Mouse (Mus musculus) stomach, embryonic 16.5 days (tissue): ENCODE data around the gene Tfap2c. TPM values are rescaled to one million over a fixed set of nuclear protein-coding genes. Genes with fewer than 3 reads are reported as not detected.
A peak's percentile ranks its signal among the peaks of the same experiment; 100 is the strongest.

ENCODE experiments used
- ATAC-seq: fragments of 200-750 bp; cut with Nextera tagmentation; 2 replicates; pipeline ENCODE4 v1.8.0; 2017; ENCODE audit warnings: moderate number of reproducible peaks, moderate TSS enrichment; ENCODE audit not compliant: insufficient read depth, low FRiP score
- H3K27ac ChIP-seq: fragments of 300-500 bp; sonication (generic); 2 replicates; pipeline ENCODE4 v1.5.1; 2014; ENCODE audit warnings: low read length
- H3K27me3 ChIP-seq: fragments of 300-500 bp; sonication (generic); 2 replicates; pipeline ENCODE4 v1.6.1; 2014; ENCODE audit warnings: low read length, control low read depth, mixed read lengths; ENCODE audit not compliant: control insufficient read depth, insufficient read depth
- H3K36me3 ChIP-seq: fragments of 300-500 bp; sonication (generic); 2 replicates; pipeline ENCODE4 v1.6.1; 2014; ENCODE audit warnings: low read length; ENCODE audit not compliant: control insufficient read depth, insufficient read depth
- H3K4me1 ChIP-seq: fragments of 300-500 bp; sonication (generic); 2 replicates; pipeline ENCODE4 v1.6.1; 2014; ENCODE audit warnings: low read length, control low read depth, mixed read lengths; ENCODE audit not compliant: control insufficient read depth, insufficient read depth
- H3K4me2 ChIP-seq: fragments of 300-500 bp; sonication (generic); 2 replicates; pipeline ENCODE4 v1.6.1; 2014; ENCODE audit warnings: low read depth, low read length, mixed read lengths
- H3K4me3 ChIP-seq: fragments of 300-500 bp; sonication (generic); replicated peaks from 2 replicates; pipeline ENCODE4 v1.5.1; 2014; ENCODE audit warnings: mild to moderate bottlenecking, low read length
- H3K9ac ChIP-seq: fragments of 300-500 bp; sonication (generic); 2 replicates; pipeline ENCODE4 v1.6.1; 2014; ENCODE audit warnings: low read length
- H3K9me3 ChIP-seq: fragments of 300-500 bp; sonication (generic); replicated peaks from 2 replicates; pipeline ENCODE4 v1.6.1; 2016; ENCODE audit warnings: low read length, control low read depth; ENCODE audit not compliant: control insufficient read depth
- WGBS: fragments of 180-500 bp; shearing (Covaris S2); extraction: QIAGEN DNeasy Blood & Tissue Kit; methylation state at CpG from one replicate; pipeline ENCODE4 v1.1.7; 2014; 5-methylcytosine and 5-hydroxymethylcytosine counted together
- polyA plus RNA-seq: library from polyadenylated mRNA; unstranded; fragments of >200 nt; fragmentation: Nextera tagmentation; extraction: Ambion mirVana; gene quantifications from 2 replicates; pipeline ENCODE4 v1.2.1, GENCODE M21; 2015

Gene Tfap2c
- polyA plus RNA-seq: 7.6 and 8.4 TPM in 2 replicates

DNA sequence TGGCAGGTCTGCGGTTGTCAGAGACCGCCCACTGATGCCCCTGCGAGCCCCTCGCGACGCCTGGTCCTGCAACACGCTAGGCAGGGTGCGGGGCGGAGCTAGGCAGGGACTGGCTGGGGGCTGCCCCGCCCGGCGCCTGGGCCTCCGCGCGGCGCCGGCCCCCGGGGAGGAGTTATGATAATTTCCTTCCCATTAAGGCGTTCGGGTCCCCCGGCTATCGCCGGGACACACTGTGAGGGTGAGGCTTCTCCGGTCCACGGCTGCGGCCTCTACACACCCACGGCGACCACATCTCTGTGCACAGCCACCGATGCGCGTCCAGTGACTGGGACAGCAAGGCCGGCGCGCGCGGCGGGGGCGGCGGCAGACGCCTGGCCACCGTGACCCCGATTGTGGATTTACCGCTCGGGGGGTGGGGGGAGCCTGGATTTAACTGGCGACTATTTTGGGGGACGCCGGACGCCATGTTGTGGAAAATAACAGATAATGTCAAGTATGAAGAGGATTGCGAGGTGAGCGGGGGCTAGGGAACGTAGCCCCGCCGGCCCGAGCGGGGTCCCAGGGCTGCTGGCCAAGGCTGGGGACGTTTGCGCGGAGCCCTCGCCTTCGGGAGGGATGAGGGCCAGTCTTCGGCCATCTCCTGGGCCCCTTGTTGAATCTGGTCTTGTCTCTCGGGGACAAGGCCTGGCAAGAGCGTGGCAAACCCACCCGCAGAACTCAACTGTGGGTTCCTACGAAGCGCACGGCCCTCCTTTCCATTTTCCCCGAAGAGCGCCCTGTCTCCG, at the start of gene Tfap2c:
Gene Tfap2c, plus strand, starts transcription at position 223 of the 785 bp plus-strand sequence.
- Histone ChIP-seq H3K36me3 (no peaks in the 10 kb centered on the region), H3K4me3 (peak within 1 kb of the TSS; percentile 45), H3K9ac (peak within 1 kb of the TSS; percentile 64), H3K9me3 (no peaks in the 10 kb centered on the region), H3K4me1 (peaks cover 8% of the 10 kb centered on the region; the same call in 1 of the 2 replicates), H3K4me2 (peak within 1 kb of the TSS; percentile 54), H3K27ac (peak within 1 kb of the TSS; percentile 17), H3K27me3 (peaks cover 96% of the 10 kb centered on the region)
- WGBS: under 1% methylated on average over 70 of the region's 70 CpGs
- peak; percentile 69 for ATAC-seq

DNA sequence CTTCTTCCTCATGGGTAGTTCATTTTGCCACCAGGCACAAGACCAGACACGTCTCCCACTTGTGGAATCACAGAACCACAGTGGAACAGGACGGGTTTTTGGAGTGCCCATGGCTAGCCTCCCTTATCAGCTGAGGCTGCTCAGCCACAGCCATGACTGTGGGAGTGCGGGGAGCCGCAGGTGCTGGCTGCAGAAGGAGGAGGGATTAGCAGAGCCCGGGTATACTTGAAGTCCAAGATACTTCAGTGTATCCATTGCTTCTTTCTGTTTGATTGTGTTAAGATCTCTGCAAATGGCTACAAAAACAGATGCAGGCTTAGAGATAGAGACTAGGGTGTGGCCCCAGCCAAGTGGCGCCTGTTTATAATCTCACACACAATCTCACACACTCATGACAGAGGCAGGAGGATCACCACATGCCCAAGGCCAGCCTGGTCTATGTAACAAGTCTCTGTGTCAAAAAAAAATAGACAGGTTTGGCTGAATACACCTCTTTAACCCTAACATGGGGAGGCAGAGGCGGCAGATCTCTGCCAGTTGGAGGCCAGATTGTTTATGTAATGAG, 48.6 kb upstream of the Tfap2c start:
- no peak overlapping the region for H3K27ac ChIP-seq
- no peak overlapping the region for H3K4me2 ChIP-seq
- H3K36me3 ChIP-seq: no peaks in the 10 kb centered on the region
- no peaks in the 10 kb centered on the region for H3K9me3 ChIP-seq
- no peaks in the 10 kb centered on the region for H3K27me3 ChIP-seq
- no peak overlapping the region for H3K4me3 ChIP-seq
- no peak overlapping the region for H3K9ac ChIP-seq
- no peak for ATAC-seq
- H3K4me1 ChIP-seq: no peaks in the 10 kb centered on the region
- WGBS: 31% methylated on average over 7 of the region's 7 CpGs

DNA sequence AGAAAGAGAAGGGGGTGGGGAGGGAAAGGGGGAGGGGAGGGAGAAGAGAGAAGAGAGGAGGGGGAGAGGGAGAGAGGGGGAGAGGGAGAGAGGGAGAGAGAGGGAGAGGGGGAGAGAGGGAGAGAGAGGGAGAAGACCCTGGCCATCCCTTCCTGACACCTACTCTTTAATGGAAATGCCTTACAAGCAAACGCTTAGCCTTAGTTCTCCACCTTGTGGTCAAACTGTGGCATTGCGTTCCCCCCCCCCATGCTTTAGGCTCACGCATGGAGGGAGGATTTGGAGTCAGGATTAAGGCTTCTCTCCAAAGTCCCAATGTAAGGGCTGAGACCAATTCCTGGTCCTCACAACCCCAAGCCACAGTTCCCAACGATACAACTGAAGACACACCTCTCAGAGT, 48.1 kb upstream of the Tfap2c start:
- no peak for ATAC-seq
- no peak overlapping the region for H3K4me3 ChIP-seq
- 7% methylated on average over 4 of the region's 4 CpGs for WGBS

DNA sequence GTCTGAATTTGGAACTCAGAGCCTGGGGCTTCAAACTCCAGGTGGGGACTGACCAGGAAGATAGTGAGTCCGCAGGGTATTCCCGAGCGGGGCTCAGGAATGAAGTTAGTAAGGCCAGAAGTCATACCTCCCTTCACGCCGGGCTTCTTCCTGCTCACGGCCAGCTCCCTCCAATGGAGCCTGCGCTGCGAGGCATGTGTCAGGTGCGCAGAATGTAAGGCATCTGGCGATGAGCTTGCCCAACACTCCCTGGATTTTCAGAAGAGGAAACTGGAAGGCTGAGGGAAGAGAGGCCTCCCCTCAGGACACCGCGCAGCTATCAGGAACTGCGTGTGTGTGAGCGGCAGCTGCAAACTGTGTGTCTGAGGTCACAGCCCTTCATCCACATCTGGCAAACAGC, 47.2 kb upstream of the Tfap2c start:
- no peak for ATAC-seq
- Histone ChIP-seq H3K4me3 (no peak overlapping the region), H3K9me3 (no peaks in the 10 kb centered on the region), H3K4me2 (no peak overlapping the region), H3K27me3 (no peaks in the 10 kb centered on the region), H3K27ac (no peak overlapping the region), H3K36me3 (no peaks in the 10 kb centered on the region), H3K4me1 (no peaks in the 10 kb centered on the region), H3K9ac (no peak overlapping the region)
- 59% methylated on average over 14 of the region's 14 CpGs for WGBS

More for the DNA sequence above, 48.1 kb upstream of the Tfap2c start:
- H3K27ac ChIP-seq: no peak overlapping the region
- H3K9me3 ChIP-seq: no peaks in the 10 kb centered on the region
- no peaks in the 10 kb centered on the region for H3K27me3 ChIP-seq
- no peak overlapping the region for H3K9ac ChIP-seq
- no peak overlapping the region for H3K4me2 ChIP-seq
- no peaks in the 10 kb centered on the region for H3K4me1 ChIP-seq
- no peaks in the 10 kb centered on the region for H3K36me3 ChIP-seq

DNA sequence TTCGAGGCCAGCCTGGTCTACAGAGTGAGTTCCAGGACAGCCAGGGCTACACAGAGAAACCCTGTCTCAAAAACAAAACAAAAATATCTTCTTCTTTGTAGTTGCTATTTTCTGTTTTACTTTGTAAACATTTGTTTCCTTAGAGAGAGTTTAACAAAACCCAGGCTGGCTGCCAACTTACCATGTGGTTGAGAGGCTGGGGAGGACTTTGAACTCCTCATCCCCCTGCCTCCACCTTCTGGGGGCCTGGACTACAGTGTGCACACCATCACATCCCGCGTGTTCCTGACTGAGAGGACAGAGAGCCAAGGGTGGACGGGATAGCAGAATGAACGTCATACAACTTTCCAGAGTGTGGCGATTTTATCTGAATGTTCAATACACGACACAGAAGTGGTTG, 43.3 kb upstream of the Tfap2c start:
- ATAC-seq: no peak
- Histone ChIP-seq H3K27me3 (no peaks in the 10 kb centered on the region), H3K27ac (no peak overlapping the region), H3K36me3 (no peaks in the 10 kb centered on the region), H3K9me3 (no peaks in the 10 kb centered on the region), H3K4me1 (no peaks in the 10 kb centered on the region), H3K4me2 (no peak overlapping the region), H3K4me3 (no peak overlapping the region), H3K9ac (no peak overlapping the region)
- WGBS: 75% methylated on average over 7 of the region's 7 CpGs

DNA sequence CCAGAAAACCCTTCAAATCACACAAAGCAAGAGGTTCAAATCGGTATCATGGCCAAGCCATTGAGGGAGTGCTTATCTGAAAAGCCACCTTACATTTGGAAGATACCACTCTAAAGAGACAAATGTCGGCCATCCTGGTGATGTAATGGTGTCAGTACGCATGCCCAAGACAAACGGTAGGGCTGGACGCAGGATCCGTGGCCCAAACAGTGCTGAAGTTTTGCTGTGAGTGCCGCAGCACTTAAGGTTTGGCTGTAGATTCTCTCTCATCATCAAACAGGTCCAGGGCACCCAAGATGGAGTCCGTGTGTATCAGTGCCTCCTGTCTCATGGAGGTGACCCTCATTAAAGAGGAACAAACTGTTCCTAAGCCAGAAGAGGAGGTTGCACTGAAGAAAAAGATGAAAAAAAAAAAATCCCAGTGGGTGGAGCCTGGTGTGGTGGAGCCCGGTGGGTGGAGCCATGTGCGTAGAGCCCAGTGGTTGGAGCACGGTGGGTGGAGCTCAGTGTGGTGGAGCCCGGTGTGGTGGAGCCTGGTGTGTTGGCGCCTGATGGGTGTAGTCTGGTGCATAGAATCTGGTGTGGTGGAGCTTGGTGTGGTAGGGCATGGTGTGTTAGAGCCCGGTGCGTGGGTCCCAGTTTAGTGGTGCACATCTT, 39.2 kb upstream of the Tfap2c start:
- Histone ChIP-seq H3K27ac (no peak overlapping the region), H3K9me3 (no peaks in the 10 kb centered on the region), H3K4me1 (no peaks in the 10 kb centered on the region), H3K4me3 (no peak overlapping the region), H3K36me3 (no peaks in the 10 kb centered on the region), H3K27me3 (no peaks in the 10 kb centered on the region), H3K9ac (no peak overlapping the region), H3K4me2 (no peak overlapping the region)
- WGBS: 83% methylated on average over 15 of the region's 15 CpGs
- ATAC-seq: no peak

DNA sequence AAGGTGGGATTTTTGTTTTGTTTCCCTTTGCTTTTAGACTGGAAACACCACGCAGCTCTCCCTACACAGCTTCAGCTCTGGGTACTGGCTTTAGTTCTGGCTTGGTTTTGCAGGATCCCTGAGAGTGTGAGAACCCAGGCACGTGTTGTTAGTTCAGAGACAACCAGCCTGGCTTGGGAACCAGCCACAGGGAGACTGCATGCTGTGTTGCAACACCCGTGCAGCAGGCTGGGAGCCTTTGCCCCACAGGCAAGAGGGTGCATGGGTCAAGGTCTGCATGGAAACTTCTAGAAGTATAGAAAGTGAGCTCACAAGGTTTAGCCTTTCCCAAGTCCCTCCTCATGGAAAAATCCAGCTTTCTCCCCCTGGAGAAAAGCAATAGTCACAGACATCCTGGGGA, 38.5 kb upstream of the Tfap2c start:
- Histone ChIP-seq H3K27ac (no peak overlapping the region), H3K4me2 (no peak overlapping the region), H3K27me3 (no peaks in the 10 kb centered on the region), H3K9me3 (no peaks in the 10 kb centered on the region), H3K9ac (no peak overlapping the region), H3K4me3 (no peak overlapping the region), H3K4me1 (no peaks in the 10 kb centered on the region), H3K36me3 (no peaks in the 10 kb centered on the region)
- 46% methylated on average over 3 of the region's 3 CpGs for WGBS
- no peak for ATAC-seq

DNA sequence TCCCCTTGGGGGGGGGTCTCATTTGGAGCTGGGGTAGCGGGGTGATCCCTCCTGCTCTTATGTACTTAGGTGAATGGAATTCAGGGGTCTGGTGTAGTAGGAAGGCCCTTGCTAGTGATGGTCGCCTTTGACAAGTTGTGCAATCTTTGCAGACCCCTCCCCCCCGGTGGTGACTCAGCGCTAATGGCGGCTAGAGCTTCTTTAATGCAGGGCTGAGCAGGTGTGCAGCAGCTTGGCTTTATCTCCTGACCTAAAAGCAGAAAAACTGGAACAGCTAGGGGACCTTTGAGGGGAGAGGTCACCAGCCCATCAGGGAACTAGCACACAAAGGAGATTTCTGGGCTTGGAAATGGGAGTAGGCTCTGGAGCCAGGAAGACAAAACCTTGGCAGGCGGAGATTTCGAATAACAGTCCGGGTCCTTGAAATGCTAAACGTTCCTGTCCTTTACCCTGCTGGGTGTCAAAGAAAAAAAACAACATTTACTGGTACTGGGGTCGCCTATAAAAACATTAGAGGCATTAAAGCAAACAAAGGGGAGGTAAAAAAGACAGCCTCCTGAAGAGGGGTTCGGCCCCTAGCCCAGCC, 32.9 kb upstream of the Tfap2c start:
- no peaks in the 10 kb centered on the region for H3K27me3 ChIP-seq
- H3K4me3 ChIP-seq: no peak overlapping the region
- H3K9me3 ChIP-seq: no peaks in the 10 kb centered on the region
- H3K4me2 ChIP-seq: no peak overlapping the region
- ATAC-seq: 0 out of 2 replicates have a peak, but pooled peaks have one; percentile 29
- H3K4me1 ChIP-seq: no peaks in the 10 kb centered on the region
- H3K9ac ChIP-seq: no peak overlapping the region
- H3K27ac ChIP-seq: no peak overlapping the region
- WGBS: 23% methylated on average over 11 of the region's 11 CpGs
- no peaks in the 10 kb centered on the region for H3K36me3 ChIP-seq
